Mouse (Mus musculus): ENCODE measurements around the gene Fam102a.

GRCm38 (mm10) chr2:32546951-32547350 is 11.8 kb downstream of the Fam102a start:
- TF ChIP-seq CTCF (IDR thresholded peaks at IDR 0.05; ENCODE audit: control insufficient read depth, insufficient read depth, insufficient read length) (no peak), MAX (IDR thresholded peaks at IDR 0.05) (no peak), USF1 (IDR thresholded peaks at IDR 0.05; ENCODE audit: low read depth) (no peak), CEBPB (IDR thresholded peaks at IDR 0.05; ENCODE audit: low read depth) (no peak), MYOG (IDR thresholded peaks at IDR 0.05; ENCODE audit: control insufficient read depth, extremely low read depth, insufficient read length) (no peak), MYOD1 (IDR thresholded peaks at IDR 0.05; ENCODE audit: control insufficient read depth, insufficient read length, low read depth) (no peak), FOSL1 (IDR thresholded peaks at IDR 0.05; ENCODE audit: insufficient read depth, low read length, poor library complexity, severe bottlenecking) (no peak)
